Mouse (Mus musculus) left cerebral cortex, postnatal 4 days (tissue): Measurements from ENCODE around the gene Cul1. TPM values are rescaled to one million over a fixed set of nuclear protein-coding genes. Genes with fewer than 3 reads are reported as not detected.

Experiments
- total RNA-seq, 2 experiments: library from RNA; stranded (reverse); gene quantifications; 2 replicates each; pipeline ENCODE4 v1.2.3; 2021

The Cul1 gene
- total RNA-seq, 2 experiments from 2014 or later = 125 to 126 TPM

Other genes starting within 250 kb of the Cul1 start
- 10 to 100 TPM; 65.4 to 69.6 TPM for gene Ezh2, start 141.9 kb downstream of the Cul1 start, total RNA-seq